Mouse (Mus musculus): Measurements from ENCODE around the gene Brat1. TPM values are rescaled to one million over a fixed set of nuclear protein-coding genes. Genes with fewer than 3 reads are reported as not detected.

Brat1 gene
- polyA plus RNA-seq, 1 experiment from 2014 or later, result 8.8 TPM

GRCm38 (mm10) chr5:140726062-140726839 lies 21.4 kb downstream of the Brat1 start:
- ATAC-seq (replicated peaks; ENCODE audit: insufficient number of reproducible peaks, low FRiP score, low TSS enrichment, low read depth) (0 out of 2 replicates have a peak, but pooled peaks have one; percentile 10), DNase-seq (ENCODE audit: low spot score) (no peak)
- H3K27ac ChIP-seq (replicated peaks; ENCODE audit: low read depth, low read length), result no peak overlapping the region
- H3K36me3 ChIP-seq (replicated peaks; ENCODE audit: control insufficient read depth, insufficient read depth, low read depth, low read length), result no peaks in the 10 kb centered on the region
- WGBS, result 76% methylated on average over 7 of the region's 7 CpGs
- no peaks in the 10 kb centered on the region for H3K4me1 ChIP-seq (ENCODE audit: control insufficient read depth, insufficient read depth, low read length)
- no peaks in the 10 kb centered on the region for H3K9me3 ChIP-seq (replicated peaks; ENCODE audit: control insufficient read depth, low read length)
- no peaks in the 10 kb centered on the region for H3K27me3 ChIP-seq (ENCODE audit: control insufficient read depth, insufficient read depth, low read length)
- no peak overlapping the region for H3K4me3 ChIP-seq (ENCODE audit: low read depth, low read length)
- no peak overlapping the region for H3K4me2 ChIP-seq (ENCODE audit: low read depth, low read length)
- no peak overlapping the region for H3K9ac ChIP-seq (replicated peaks; ENCODE audit: low read length)

- DNase-seq (ENCODE audit: low spot score) (no peak), ATAC-seq (replicated peaks; ENCODE audit: insufficient number of reproducible peaks, low FRiP score, low TSS enrichment, low read depth) (no peak)
- Histone ChIP-seq H3K36me3 (replicated peaks; ENCODE audit: control insufficient read depth, insufficient read depth, low read depth, low read length) (no peaks in the 10 kb centered on the region), H3K4me2 (ENCODE audit: low read depth, low read length) (no peak overlapping the region), H3K27me3 (ENCODE audit: control insufficient read depth, insufficient read depth, low read length) (no peaks in the 10 kb centered on the region), H3K9ac (replicated peaks; ENCODE audit: low read length) (no peak overlapping the region), H3K27ac (replicated peaks; ENCODE audit: low read depth, low read length) (no peak overlapping the region), H3K4me3 (ENCODE audit: low read depth, low read length) (no peak overlapping the region), H3K9me3 (replicated peaks; ENCODE audit: control insufficient read depth, low read length) (no peaks in the 10 kb centered on the region), H3K4me1 (ENCODE audit: control insufficient read depth, insufficient read depth, low read length) (no peaks in the 10 kb centered on the region)
- WGBS, result 81% methylated on average over 17 of the region's 17 CpGs
These were observed 22.3 kb downstream of the Brat1 start for GRCm38 (mm10) chr5:140726946-140727740.

- WGBS, result 84% methylated on average over 11 of the region's 11 CpGs
- no peaks in the 10 kb centered on the region for H3K9me3 ChIP-seq (replicated peaks; ENCODE audit: control insufficient read depth, low read length)
- H3K4me3 ChIP-seq (ENCODE audit: low read depth, low read length), result no peak overlapping the region
- no peak overlapping the region for H3K27ac ChIP-seq (replicated peaks; ENCODE audit: low read depth, low read length)
- no peak overlapping the region for H3K9ac ChIP-seq (replicated peaks; ENCODE audit: low read length)
- DNase-seq (ENCODE audit: low spot score) (no peak), ATAC-seq (replicated peaks; ENCODE audit: insufficient number of reproducible peaks, low FRiP score, low TSS enrichment, low read depth) (no peak)
- peaks cover 9% of the 10 kb centered on the region for H3K27me3 ChIP-seq (ENCODE audit: control insufficient read depth, insufficient read depth, low read length)
- H3K4me1 ChIP-seq (ENCODE audit: control insufficient read depth, insufficient read depth, low read length), result peaks cover 3% of the 10 kb centered on the region; the same call in 1 of the 2 replicates
- H3K4me2 ChIP-seq (ENCODE audit: low read depth, low read length), result no peak overlapping the region
- no peaks in the 10 kb centered on the region for H3K36me3 ChIP-seq (replicated peaks; ENCODE audit: control insufficient read depth, insufficient read depth, low read depth, low read length)
These were observed 26.4 kb downstream of the Brat1 start for GRCm38 (mm10) chr5:140731040-140731797.

- Histone ChIP-seq H3K9me3 (replicated peaks; ENCODE audit: control insufficient read depth, low read length) (no peaks in the 10 kb centered on the region), H3K27me3 (ENCODE audit: control insufficient read depth, insufficient read depth, low read length) (peaks cover 9% of the 10 kb centered on the region), H3K27ac (replicated peaks; ENCODE audit: low read depth, low read length) (no peak overlapping the region), H3K9ac (replicated peaks; ENCODE audit: low read length) (no peak overlapping the region), H3K4me3 (ENCODE audit: low read depth, low read length) (no peak overlapping the region), H3K36me3 (replicated peaks; ENCODE audit: control insufficient read depth, insufficient read depth, low read depth, low read length) (no peaks in the 10 kb centered on the region), H3K4me1 (ENCODE audit: control insufficient read depth, insufficient read depth, low read length) (peaks cover 3% of the 10 kb centered on the region; the same call in 1 of the 2 replicates), H3K4me2 (ENCODE audit: low read depth, low read length) (no peak overlapping the region)
- 66% methylated on average over 4 of the region's 4 CpGs for WGBS
- ATAC-seq (replicated peaks; ENCODE audit: insufficient number of reproducible peaks, low FRiP score, low TSS enrichment, low read depth), result no peak
- no peak for DNase-seq (ENCODE audit: low spot score)
These were observed 27.4 kb downstream of the Brat1 start for GRCm38 (mm10) chr5:140732195-140732594.

- 73% methylated on average over 3 of the region's 3 CpGs for WGBS
- Histone ChIP-seq H3K27ac (replicated peaks; ENCODE audit: low read depth, low read length) (no peak overlapping the region), H3K4me1 (ENCODE audit: control insufficient read depth, insufficient read depth, low read length) (peaks cover 3% of the 10 kb centered on the region; the same call in 1 of the 2 replicates), H3K27me3 (ENCODE audit: control insufficient read depth, insufficient read depth, low read length) (peaks cover 9% of the 10 kb centered on the region), H3K4me2 (ENCODE audit: low read depth, low read length) (no peak overlapping the region), H3K4me3 (ENCODE audit: low read depth, low read length) (no peak overlapping the region), H3K9ac (replicated peaks; ENCODE audit: low read length) (no peak overlapping the region), H3K9me3 (replicated peaks; ENCODE audit: control insufficient read depth, low read length) (no peaks in the 10 kb centered on the region), H3K36me3 (replicated peaks; ENCODE audit: control insufficient read depth, insufficient read depth, low read depth, low read length) (no peaks in the 10 kb centered on the region)
- no peak for DNase-seq (ENCODE audit: low spot score)
- no peak for ATAC-seq (replicated peaks; ENCODE audit: insufficient number of reproducible peaks, low FRiP score, low TSS enrichment, low read depth)
These were observed 28.5 kb downstream of the Brat1 start for GRCm38 (mm10) chr5:140733336-140733735.

GRCm38 (mm10) chr5:140735297-140735696 lies 30.5 kb downstream of the Brat1 start:
- Histone ChIP-seq H3K9ac (replicated peaks; ENCODE audit: low read length) (no peak overlapping the region; the same call in 1 of the 2 replicates), H3K4me1 (ENCODE audit: control insufficient read depth, insufficient read depth, low read length) (peaks cover 3% of the 10 kb centered on the region; the same call in 1 of the 2 replicates), H3K27ac (replicated peaks; ENCODE audit: low read depth, low read length) (no peak overlapping the region), H3K27me3 (ENCODE audit: control insufficient read depth, insufficient read depth, low read length) (peaks cover 9% of the 10 kb centered on the region), H3K4me3 (ENCODE audit: low read depth, low read length) (peak overlapping the region; percentile 26), H3K9me3 (replicated peaks; ENCODE audit: control insufficient read depth, low read length) (no peaks in the 10 kb centered on the region), H3K36me3 (replicated peaks; ENCODE audit: control insufficient read depth, insufficient read depth, low read depth, low read length) (no peaks in the 10 kb centered on the region), H3K4me2 (ENCODE audit: low read depth, low read length) (peak overlapping the region; percentile 54)
- ATAC-seq (replicated peaks; ENCODE audit: insufficient number of reproducible peaks, low FRiP score, low TSS enrichment, low read depth) (no peak), DNase-seq (ENCODE audit: low spot score) (peak; percentile 47)
- under 1% methylated on average over 22 of the region's 22 CpGs for WGBS

- 14% methylated on average over 13 of the region's 13 CpGs for whole genome bisulfite sequencing
- H3K9me3 ChIP-seq (replicated peaks; ENCODE audit: control insufficient read depth, low read length), result no peaks in the 10 kb centered on the region
- no peaks in the 10 kb centered on the region for H3K36me3 ChIP-seq (replicated peaks; ENCODE audit: control insufficient read depth, insufficient read depth, low read depth, low read length)
- peaks cover 9% of the 10 kb centered on the region for H3K27me3 ChIP-seq (ENCODE audit: control insufficient read depth, insufficient read depth, low read length)
- peak overlapping the region; percentile 26; the same call in 1 of the 2 replicates for H3K4me3 ChIP-seq (ENCODE audit: low read depth, low read length)
- H3K9ac ChIP-seq (replicated peaks; ENCODE audit: low read length), result no peak overlapping the region
- H3K4me2 ChIP-seq (ENCODE audit: low read depth, low read length), result no peak overlapping the region
- peaks cover 3% of the 10 kb centered on the region; the same call in 1 of the 2 replicates for H3K4me1 ChIP-seq (ENCODE audit: control insufficient read depth, insufficient read depth, low read length)
- ATAC-seq (replicated peaks; ENCODE audit: insufficient number of reproducible peaks, low FRiP score, low TSS enrichment, low read depth) (no peak), DNase-seq (ENCODE audit: low spot score) (peak; percentile 19)
- no peak overlapping the region for H3K27ac ChIP-seq (replicated peaks; ENCODE audit: low read depth, low read length)
These were observed 31.4 kb downstream of the Brat1 start for GRCm38 (mm10) chr5:140736166-140736565.
